Mouse (Mus musculus) liver, embryonic 14.5 days (tissue): ENCODE results near the gene Ubtd1.

Experiments
- CTCF ChIP-seq: IDR thresholded peaks from 2 replicates; pipeline ENCODE4 v1.5.1; 2016; ENCODE audit warnings: antibody characterized with exemption, low read depth, control low read depth
- EP300 ChIP-seq: IDR thresholded peaks from 2 replicates; pipeline ENCODE4 v1.6.1; 2016; ENCODE audit warnings: antibody characterized with exemption, low read depth

DNA sequence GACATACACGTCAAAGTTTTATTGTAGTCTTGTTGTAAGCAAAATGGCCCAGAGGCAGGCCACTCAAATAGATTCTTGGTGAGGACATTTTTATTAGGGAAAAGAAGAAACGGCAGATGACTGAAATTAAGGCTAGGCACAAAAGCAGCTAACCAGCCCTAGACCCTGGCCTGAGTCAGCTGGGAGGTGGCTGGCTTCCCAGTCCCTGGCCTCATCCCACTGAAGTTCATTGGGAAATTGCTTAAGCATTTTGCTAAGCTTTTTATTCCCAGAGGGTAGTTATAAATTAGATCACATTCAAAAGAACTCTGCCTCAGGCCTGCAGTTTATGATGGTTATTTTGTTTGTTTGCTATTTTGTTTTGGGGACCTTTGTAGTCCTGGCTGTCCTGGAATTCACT, 74.3 kb downstream of the Ubtd1 start:
- TF ChIP-seq CTCF, result no peak
- no peak for TF ChIP-seq EP300
